ENCODE assay signal across 21 mouse cellular contexts in the genomic region with DNA sequence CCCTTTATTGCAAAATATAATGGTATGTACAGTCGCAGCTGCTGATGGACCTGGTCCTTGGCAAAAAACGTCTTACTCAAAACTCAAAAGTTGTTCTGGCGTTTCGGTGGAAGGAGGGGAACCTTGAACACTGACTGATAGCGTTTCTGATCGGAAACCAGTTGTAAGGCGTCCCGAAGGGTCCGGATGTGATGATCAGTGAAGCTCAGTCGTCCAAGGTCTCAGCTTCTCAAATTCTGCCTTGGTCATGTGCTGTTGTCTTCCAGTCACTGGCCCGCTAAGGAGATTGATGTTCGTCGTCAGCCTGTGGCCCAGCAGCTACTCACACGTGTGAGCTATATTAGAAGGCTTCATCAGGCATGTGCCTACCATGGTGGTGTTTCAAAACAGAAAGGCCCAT.
A peak's percentile ranks its signal among the peaks of the same experiment; 100 is the strongest.
DNase-seq lines count a peak whose midpoint lies in the region; ATAC-seq and TF ChIP-seq lines count a peak whose summit lies in the region.
"Had no signal": no experiment of that assay in that cellular context is flagged by ENCODE, and none has a peak within 500 bp of the region (broad histone marks: within the 10 kb centered on the region; RNA-seq: fewer than 3 reads in every experiment).

No protein-coding gene starts in this region.

- DNase-seq in embryonic facial prominence, embryonic 10.5 days (ENCODE audit: low spot score) = no peak
- no peak for DNase-seq in lung, adult 2 months
- no peak for DNase-seq in liver, postnatal 0 days
- DNase-seq: adrenal gland, postnatal 25 days; cerebellum, adult 2 months; cerebellum, postnatal 10 days; gastrocnemius, adult 2 months; gastrocnemius, postnatal 25 days; heart, postnatal 36 days had no signal

- H3K4me1 ChIP-seq in embryonic facial prominence, embryonic 13.5 days = peaks cover 26% of the 10 kb centered on the region
- no peaks in the 10 kb centered on the region for H3K4me1 ChIP-seq in embryonic facial prominence, embryonic 10.5 days
- peaks cover 14% of the 10 kb centered on the region for H3K4me1 ChIP-seq in lung, embryonic 15.5 days
- no peaks in the 10 kb centered on the region for H3K4me1 ChIP-seq in lung, adult 2 months (ENCODE audit: control insufficient read depth, insufficient read depth, low read length)
- peaks cover 5% of the 10 kb centered on the region; the same call in 1 of the 2 replicates for H3K4me1 ChIP-seq in embryonic fibroblast, embryonic 13.5 days (ENCODE audit: control insufficient read depth, insufficient read depth, low read length)
- H3K4me1 ChIP-seq in stomach, embryonic 15.5 days = 0 out of 2 replicates have a peak, but pooled peaks cover 4% of the 10 kb centered on the region
- H3K4me1 ChIP-seq in neural tube, embryonic 15.5 days = no peaks in the 10 kb centered on the region
- no peaks in the 10 kb centered on the region for H3K4me1 ChIP-seq in liver, postnatal 0 days (ENCODE audit: insufficient read depth)
- H3K4me1 ChIP-seq: forebrain, embryonic 10.5 days had no signal

- no peak for TF ChIP-seq CTCF in lung, adult 2 months (IDR thresholded peaks at IDR 0.05; ENCODE audit: insufficient read depth, low read length)
- TF ChIP-seq CTCF in embryonic fibroblast, embryonic 13.5 days (IDR thresholded peaks at IDR 0.05; ENCODE audit: borderline replicate concordance, insufficient read depth, low read length) = no peak
- no peak for TF ChIP-seq CTCF in liver, postnatal 0 days (IDR thresholded peaks at IDR 0.05; ENCODE audit: low read depth)

- no peak for ATAC-seq in embryonic facial prominence, embryonic 13.5 days (ENCODE audit: insufficient number of reproducible peaks, insufficient read depth, low FRiP score, low TSS enrichment, low read depth)
- ATAC-seq in lung, embryonic 15.5 days (ENCODE audit: borderline replicate concordance, extremely low read depth, low FRiP score, low TSS enrichment) = no peak
- no peak for ATAC-seq in stomach, embryonic 15.5 days (ENCODE audit: insufficient read depth, low FRiP score, low read depth)
- no peak for ATAC-seq in neural tube, embryonic 15.5 days (ENCODE audit: low FRiP score)
- ATAC-seq in liver, postnatal 0 days = no peak
- ATAC-seq: forebrain, embryonic 14.5 days; hindbrain, postnatal 0 days had no signal

- TF ChIP-seq POLR2A in lung, adult 2 months (IDR thresholded peaks at IDR 0.05; ENCODE audit: borderline replicate concordance, extremely low read depth, low read depth, low read length) = no peak
- no peak for TF ChIP-seq POLR2A in embryonic fibroblast, embryonic 13.5 days (IDR thresholded peaks at IDR 0.05; ENCODE audit: low read depth, low read length)

- no peaks in the 10 kb centered on the region for H3K27me3 ChIP-seq in embryonic facial prominence, embryonic 13.5 days
- H3K27me3 ChIP-seq in embryonic facial prominence, embryonic 10.5 days (replicated peaks; ENCODE audit: low read depth, poor library complexity, severe bottlenecking) = no peaks in the 10 kb centered on the region
- no peaks in the 10 kb centered on the region for H3K27me3 ChIP-seq in lung, embryonic 15.5 days
- H3K27me3 ChIP-seq in stomach, embryonic 15.5 days (replicated peaks) = no peaks in the 10 kb centered on the region
- H3K27me3 ChIP-seq in neural tube, embryonic 15.5 days (replicated peaks) = no peaks in the 10 kb centered on the region
- H3K27me3 ChIP-seq in liver, postnatal 0 days (ENCODE audit: insufficient read depth, low read length) = no peaks in the 10 kb centered on the region
- H3K27me3 ChIP-seq: embryonic facial prominence, embryonic 12.5 days; heart, embryonic 13.5 days; hindbrain, embryonic 13.5 days had no signal

- no peak overlapping the region for H3K9ac ChIP-seq in embryonic facial prominence, embryonic 13.5 days
- H3K9ac ChIP-seq in lung, embryonic 15.5 days = no peak overlapping the region
- no peak overlapping the region for H3K9ac ChIP-seq in stomach, embryonic 15.5 days
- H3K9ac ChIP-seq in neural tube, embryonic 15.5 days (replicated peaks) = no peak overlapping the region
- no peak overlapping the region for H3K9ac ChIP-seq in liver, postnatal 0 days (replicated peaks)
- H3K9ac ChIP-seq: embryonic facial prominence, embryonic 12.5 days; heart, embryonic 13.5 days; hindbrain, embryonic 13.5 days had no signal

- H3K9me3 ChIP-seq in embryonic facial prominence, embryonic 13.5 days = no peaks in the 10 kb centered on the region
- no peaks in the 10 kb centered on the region for H3K9me3 ChIP-seq in embryonic facial prominence, embryonic 10.5 days
- H3K9me3 ChIP-seq in lung, embryonic 15.5 days = no peaks in the 10 kb centered on the region
- no peaks in the 10 kb centered on the region for H3K9me3 ChIP-seq in stomach, embryonic 15.5 days
- H3K9me3 ChIP-seq in neural tube, embryonic 15.5 days (replicated peaks) = no peaks in the 10 kb centered on the region
- no peaks in the 10 kb centered on the region for H3K9me3 ChIP-seq in liver, postnatal 0 days (ENCODE audit: low read length)
- H3K9me3 ChIP-seq: embryonic facial prominence, embryonic 12.5 days; forebrain, embryonic 10.5 days; heart, embryonic 13.5 days; hindbrain, embryonic 13.5 days had no signal

- no peak for TF ChIP-seq EP300 in liver, postnatal 0 days (IDR thresholded peaks at IDR 0.05; ENCODE audit: low read depth)

- 69% methylated on average over 14 of the region's 14 CpGs for whole genome bisulfite sequencing in embryonic facial prominence, embryonic 13.5 days
- WGBS in embryonic facial prominence, embryonic 10.5 days = 91% methylated on average over 14 of the region's 14 CpGs
- 48% methylated on average over 14 of the region's 14 CpGs for WGBS in lung, embryonic 15.5 days
- 75% methylated on average over 14 of the region's 14 CpGs for WGBS in lung, adult 2 months
- 73% methylated on average over 14 of the region's 14 CpGs for WGBS in stomach, embryonic 15.5 days
- whole genome bisulfite sequencing in neural tube, embryonic 15.5 days = 89% methylated on average over 14 of the region's 14 CpGs
- WGBS in liver, postnatal 0 days (ENCODE audit: insufficient replicate concordance) = 77% methylated on average over 14 of the region's 14 CpGs

- H3K36me3 ChIP-seq in embryonic facial prominence, embryonic 13.5 days = no peaks in the 10 kb centered on the region
- no peaks in the 10 kb centered on the region for H3K36me3 ChIP-seq in embryonic facial prominence, embryonic 10.5 days (replicated peaks)
- H3K36me3 ChIP-seq in lung, embryonic 15.5 days = no peaks in the 10 kb centered on the region
- no peaks in the 10 kb centered on the region for H3K36me3 ChIP-seq in stomach, embryonic 15.5 days
- no peaks in the 10 kb centered on the region for H3K36me3 ChIP-seq in neural tube, embryonic 15.5 days
- H3K36me3 ChIP-seq in liver, postnatal 0 days (replicated peaks; ENCODE audit: insufficient read depth, low read length) = no peaks in the 10 kb centered on the region
- H3K36me3 ChIP-seq: embryonic facial prominence, embryonic 12.5 days; forebrain, embryonic 10.5 days; heart, embryonic 13.5 days; hindbrain, embryonic 13.5 days had no signal

- H3K4me2 ChIP-seq in embryonic facial prominence, embryonic 13.5 days = no peak overlapping the region
- no peak overlapping the region for H3K4me2 ChIP-seq in lung, embryonic 15.5 days
- no peak overlapping the region for H3K4me2 ChIP-seq in stomach, embryonic 15.5 days
- no peak overlapping the region for H3K4me2 ChIP-seq in neural tube, embryonic 15.5 days
- no peak overlapping the region for H3K4me2 ChIP-seq in liver, postnatal 0 days (ENCODE audit: low read depth, low read length)
- H3K4me2 ChIP-seq: embryonic facial prominence, embryonic 12.5 days; heart, embryonic 13.5 days; hindbrain, embryonic 13.5 days had no signal

- no peak overlapping the region for H3K4me3 ChIP-seq in embryonic facial prominence, embryonic 13.5 days
- no peak overlapping the region for H3K4me3 ChIP-seq in embryonic facial prominence, embryonic 10.5 days
- no peak overlapping the region for H3K4me3 ChIP-seq in lung, embryonic 15.5 days
- no peak overlapping the region for H3K4me3 ChIP-seq in lung, adult 2 months (replicated peaks; ENCODE audit: extremely low read depth, low read depth, low read length)
- H3K4me3 ChIP-seq in embryonic fibroblast, embryonic 13.5 days (ENCODE audit: insufficient read depth, low read length) = no peak overlapping the region
- H3K4me3 ChIP-seq in stomach, embryonic 15.5 days (replicated peaks) = no peak overlapping the region
- no peak overlapping the region for H3K4me3 ChIP-seq in neural tube, embryonic 15.5 days (replicated peaks)
- H3K4me3 ChIP-seq in liver, postnatal 0 days (ENCODE audit: low read depth, low read length) = no peak overlapping the region
- H3K4me3 ChIP-seq: embryonic facial prominence, embryonic 12.5 days; erythroblast, embryonic 14.5 days; forebrain, embryonic 10.5 days; gastrocnemius, adult 2 months; heart, embryonic 13.5 days; hindbrain, embryonic 13.5 days had no signal

- peak overlapping the region; percentile 16; the same call in 1 of the 2 replicates for H3K27ac ChIP-seq in embryonic facial prominence, embryonic 13.5 days
- H3K27ac ChIP-seq in embryonic facial prominence, embryonic 10.5 days (replicated peaks) = no peak overlapping the region
- peak overlapping the region; percentile 67 for H3K27ac ChIP-seq in lung, embryonic 15.5 days
- H3K27ac ChIP-seq in embryonic fibroblast, embryonic 13.5 days (ENCODE audit: insufficient read depth, low read length) = peak overlapping the region; percentile 82
- H3K27ac ChIP-seq in stomach, embryonic 15.5 days = 0 out of 2 replicates have a peak overlapping the region, but pooled peaks have one; percentile 35
- H3K27ac ChIP-seq in neural tube, embryonic 15.5 days (replicated peaks) = no peak overlapping the region
- no peak overlapping the region for H3K27ac ChIP-seq in liver, postnatal 0 days (ENCODE audit: low read depth)
- H3K27ac ChIP-seq: forebrain, embryonic 10.5 days; gastrocnemius, adult 2 months; heart, embryonic 13.5 days; hindbrain, embryonic 13.5 days; hindbrain, postnatal 0 days had no signal

Comparison
In these comparisons a context has a peak if more than half of its experiments do, and no peak if none do; other contexts are left out.
1. H3K27ac ChIP-seq: peak in embryonic facial prominence, embryonic 13.5 days (single experiment), lung, embryonic 15.5 days (single experiment), embryonic fibroblast, embryonic 13.5 days (single experiment) and stomach, embryonic 15.5 days (single experiment); none in embryonic facial prominence, embryonic 10.5 days (single experiment), neural tube, embryonic 15.5 days (single experiment) and liver, postnatal 0 days (single experiment).